Mouse (Mus musculus) embryonic facial prominence, embryonic 12.5 days (tissue): ENCODE results near the gene Plscr2. TPM values are rescaled to one million over a fixed set of nuclear protein-coding genes. Genes with fewer than 3 reads are reported as not detected.

Source experiments
- ATAC-seq: fragments of 200-750 bp; cut with Nextera tagmentation; 2 replicates; pipeline ENCODE4 v1.8.0; 2017; ENCODE audit not compliant: insufficient number of reproducible peaks, insufficient read depth, low FRiP score, low TSS enrichment
- H3K27ac ChIP-seq: fragments of 300-500 bp; sonication (generic); 2 replicates; pipeline ENCODE4 v1.5.1; 2016; ENCODE audit warnings: mild to moderate bottlenecking
- H3K27me3 ChIP-seq: fragments of 300-500 bp; sonication (generic); 2 replicates; pipeline ENCODE4 v1.6.1; 2016; ENCODE audit warnings: mild to moderate bottlenecking, moderate library complexity
- H3K36me3 ChIP-seq: fragments of 300-500 bp; sonication (generic); 2 replicates; pipeline ENCODE4 v1.6.1; 2016; ENCODE audit warnings: mild to moderate bottlenecking
- H3K4me1 ChIP-seq: fragments of 300-500 bp; sonication (generic); 2 replicates; pipeline ENCODE4 v1.6.1; 2016
- H3K4me2 ChIP-seq: fragments of 300-500 bp; sonication (generic); replicated peaks from 2 replicates; pipeline ENCODE4 v1.6.1; 2016; ENCODE audit warnings: mild to moderate bottlenecking, moderate library complexity
- H3K4me3 ChIP-seq: fragments of 300-500 bp; sonication (generic); 2 replicates; pipeline ENCODE4 v1.5.1; 2016; ENCODE audit warnings: mild to moderate bottlenecking
- H3K9ac ChIP-seq: fragments of 300-500 bp; sonication (generic); 2 replicates; pipeline ENCODE4 v1.6.1; 2016; ENCODE audit warnings: mild to moderate bottlenecking, moderate library complexity
- H3K9me3 ChIP-seq: fragments of 300-500 bp; sonication (generic); 2 replicates; pipeline ENCODE4 v1.6.1; 2016; ENCODE audit warnings: mild to moderate bottlenecking, moderate library complexity
- WGBS: fragments of 180-500 bp; shearing (Covaris S2); methylation state at CpG from one replicate; pipeline ENCODE4 v1.1.7; 2016; 5-methylcytosine and 5-hydroxymethylcytosine counted together
- polyA plus RNA-seq: library from polyadenylated mRNA; unstranded; fragments of >200 nt; fragmentation: Nextera tagmentation; extraction: Ambion mirVana; gene quantifications from 2 replicates; pipeline ENCODE4 v1.2.1, GENCODE M21; 2016

The Plscr2 gene
- polyA plus RNA-seq, 1 experiment from 2014 or later, result 0.78 TPM

GRCm38 (mm10) chr9:92253585-92254321 is 21.6 kb upstream of the Plscr2 start:
- no peaks in the 10 kb centered on the region for H3K9me3 ChIP-seq
- H3K4me1 ChIP-seq, result peaks cover 18% of the 10 kb centered on the region
- no peak overlapping the region for H3K4me2 ChIP-seq
- no peak overlapping the region for H3K27ac ChIP-seq
- no peaks in the 10 kb centered on the region for H3K27me3 ChIP-seq
- H3K9ac ChIP-seq, result no peak overlapping the region
- H3K36me3 ChIP-seq, result no peaks in the 10 kb centered on the region
- H3K4me3 ChIP-seq, result no peak overlapping the region
- no peak for ATAC-seq
- 90% methylated on average over 10 of the region's 10 CpGs for WGBS

DNA sequence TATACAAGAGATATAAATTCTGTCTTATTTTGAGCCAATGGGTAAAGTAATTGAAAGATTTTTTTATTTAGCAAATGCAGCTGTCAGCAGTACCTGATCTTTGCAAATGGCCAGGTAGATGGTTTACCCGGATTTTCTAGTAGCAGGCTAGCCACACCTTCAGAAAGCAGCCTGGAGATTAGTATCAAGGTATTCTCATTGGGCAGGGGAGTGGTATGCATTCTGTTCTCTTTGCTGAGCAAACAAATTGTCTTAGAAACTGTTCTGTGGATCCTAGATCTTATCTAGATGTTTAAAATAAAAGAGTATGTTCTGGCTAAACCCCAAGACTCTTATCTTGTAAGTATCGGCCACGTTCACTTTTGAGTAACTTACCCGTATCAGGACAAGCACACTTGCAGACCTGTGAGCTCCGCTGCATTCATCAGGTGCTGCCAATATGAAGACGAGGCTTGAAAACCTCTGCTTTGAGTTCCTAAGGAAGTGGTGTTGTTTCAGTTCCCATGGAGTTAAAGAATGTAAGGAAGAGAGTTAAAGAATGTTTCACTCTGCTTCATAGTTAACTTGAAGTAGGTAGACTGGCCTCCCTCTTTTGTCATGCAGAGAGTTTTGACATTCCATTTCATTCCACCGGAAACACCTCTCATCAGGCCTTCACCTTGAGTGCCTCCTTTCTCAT is 14.8 kb upstream of the Plscr2 start:
- no peak for ATAC-seq

GRCm38 (mm10) chr9:92265719-92266118 is 9.7 kb upstream of the Plscr2 start:
- H3K27me3 ChIP-seq, result no peaks in the 10 kb centered on the region
- no peak overlapping the region for H3K4me3 ChIP-seq
- H3K9me3 ChIP-seq, result no peaks in the 10 kb centered on the region
- H3K4me2 ChIP-seq, result no peak overlapping the region
- WGBS, result 86% methylated on average over 4 of the region's 4 CpGs
- no peaks in the 10 kb centered on the region for H3K4me1 ChIP-seq
- H3K9ac ChIP-seq, result no peak overlapping the region
- H3K27ac ChIP-seq, result no peak overlapping the region
- ATAC-seq, result no peak
- H3K36me3 ChIP-seq, result peaks cover 28% of the 10 kb centered on the region

More for the DNA sequence above, 14.8 kb upstream of the Plscr2 start:
- Histone ChIP-seq H3K4me2 (no peak overlapping the region), H3K27me3 (no peaks in the 10 kb centered on the region), H3K9me3 (no peaks in the 10 kb centered on the region), H3K4me1 (no peaks in the 10 kb centered on the region), H3K9ac (no peak overlapping the region), H3K36me3 (0 out of 2 replicates have a peak, but pooled peaks cover 10% of the 10 kb centered on the region), H3K27ac (no peak overlapping the region), H3K4me3 (no peak overlapping the region)
- WGBS, result 77% methylated on average over 7 of the region's 7 CpGs

DNA sequence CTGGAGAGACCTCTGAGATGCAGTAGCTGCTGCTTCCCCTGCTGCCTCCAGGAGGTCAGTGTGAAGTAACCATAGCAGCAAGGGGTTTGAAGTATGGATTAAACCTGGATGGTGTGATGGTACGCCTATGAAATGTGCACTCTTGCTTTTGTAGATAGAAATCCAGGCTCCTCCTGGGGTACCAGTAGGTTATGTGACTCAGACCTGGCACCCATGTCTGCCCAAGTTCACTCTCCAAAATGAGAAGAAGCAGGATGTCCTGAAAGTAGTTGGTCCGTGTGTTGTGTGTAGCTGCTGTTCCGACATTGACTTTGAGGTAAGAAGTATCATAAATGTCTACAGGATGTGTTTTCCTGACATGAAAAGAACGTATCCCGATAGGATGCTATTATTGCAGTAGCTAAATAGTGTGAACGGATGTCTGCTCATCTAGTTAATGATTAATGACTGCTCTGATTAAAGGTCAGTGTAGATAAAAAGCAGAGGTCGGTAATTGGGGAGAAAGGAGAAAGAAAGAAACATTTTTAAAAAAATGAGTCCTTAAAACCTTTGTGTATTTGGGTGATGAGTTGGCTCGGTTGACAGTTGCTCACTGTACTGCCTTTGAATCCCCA is 8.7 kb upstream of the Plscr2 start:
- no peak overlapping the region for H3K4me2 ChIP-seq
- H3K9me3 ChIP-seq, result no peaks in the 10 kb centered on the region
- WGBS, result 80% methylated on average over 8 of the region's 8 CpGs
- H3K9ac ChIP-seq, result no peak overlapping the region
- no peaks in the 10 kb centered on the region for H3K27me3 ChIP-seq
- ATAC-seq, result no peak
- peaks cover 29% of the 10 kb centered on the region for H3K36me3 ChIP-seq
- no peaks in the 10 kb centered on the region for H3K4me1 ChIP-seq
- no peak overlapping the region for H3K4me3 ChIP-seq
- H3K27ac ChIP-seq, result no peak overlapping the region

- Histone ChIP-seq H3K4me2 (no peak overlapping the region), H3K9ac (no peak overlapping the region), H3K4me3 (no peak overlapping the region), H3K27me3 (no peaks in the 10 kb centered on the region), H3K36me3 (peaks cover 29% of the 10 kb centered on the region), H3K9me3 (no peaks in the 10 kb centered on the region), H3K27ac (no peak overlapping the region), H3K4me1 (no peaks in the 10 kb centered on the region)
- no peak for ATAC-seq
- WGBS, result 76% methylated on average over 1 of the region's 1 CpGs
Observed at GRCm38 (mm10) chr9:92267732-92268131, 7.7 kb upstream of the Plscr2 start.

DNA sequence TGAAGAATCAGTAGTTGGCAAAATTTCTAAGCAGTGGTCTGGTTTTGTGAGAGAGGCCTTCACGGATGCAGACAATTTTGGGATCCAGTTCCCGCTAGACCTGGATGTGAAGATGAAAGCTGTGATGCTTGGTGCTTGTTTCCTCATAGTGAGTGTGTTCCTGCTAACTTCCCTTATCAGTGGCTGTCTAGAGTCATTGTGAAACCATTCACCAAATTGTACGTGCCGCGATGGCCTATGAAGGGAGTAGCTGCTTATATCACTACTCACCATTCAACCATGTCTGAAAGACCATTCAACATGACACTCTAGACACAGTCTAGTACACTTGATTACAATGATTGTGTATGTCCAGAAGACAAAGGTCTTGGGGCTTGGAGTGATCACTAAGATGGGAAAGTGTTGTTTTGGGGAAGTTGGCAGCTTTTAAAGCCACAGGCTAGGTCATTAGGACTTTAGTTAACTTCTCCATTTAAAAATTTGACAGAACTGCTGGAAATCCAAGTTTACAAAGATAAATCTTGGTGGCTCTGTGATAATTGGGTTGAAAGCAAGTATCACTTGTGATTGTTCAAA is 5.5 kb upstream of the Plscr2 start:
- H3K27ac ChIP-seq, result no peak overlapping the region

DNA sequence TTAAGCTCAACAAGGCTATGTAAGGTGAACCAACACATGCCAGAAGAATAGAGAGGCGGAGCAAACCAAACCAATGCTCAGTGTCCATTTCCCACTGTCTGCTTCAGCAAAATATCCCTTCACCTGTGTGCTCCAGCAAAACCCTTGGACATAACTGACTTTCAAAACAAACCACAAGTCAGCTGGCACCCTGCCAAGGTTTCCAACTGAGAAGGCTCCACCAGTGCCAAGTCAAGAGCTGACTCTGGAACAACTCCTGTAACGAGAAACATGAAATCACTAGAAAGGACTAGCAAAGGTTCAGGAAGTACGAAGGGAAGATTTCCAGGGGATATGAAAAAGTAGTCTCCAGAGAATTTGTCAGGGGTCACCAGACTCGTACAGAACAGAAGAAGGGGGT is 4.5 kb upstream of the Plscr2 start:
- H3K9me3 ChIP-seq, result no peaks in the 10 kb centered on the region
- 45% methylated on average over 4 of the region's 4 CpGs for WGBS
- H3K36me3 ChIP-seq, result peaks cover 29% of the 10 kb centered on the region
- no peak overlapping the region for H3K9ac ChIP-seq
- no peak for ATAC-seq
- H3K4me1 ChIP-seq, result 0 out of 2 replicates have a peak, but pooled peaks cover 8% of the 10 kb centered on the region
- H3K27me3 ChIP-seq, result no peaks in the 10 kb centered on the region
- H3K27ac ChIP-seq, result no peak overlapping the region
- H3K4me3 ChIP-seq, result no peak overlapping the region
- H3K4me2 ChIP-seq, result no peak overlapping the region

More for the DNA sequence above, 5.5 kb upstream of the Plscr2 start:
- H3K9ac ChIP-seq, result no peak overlapping the region
- no peaks in the 10 kb centered on the region for H3K4me1 ChIP-seq
- H3K4me2 ChIP-seq, result no peak overlapping the region
- H3K4me3 ChIP-seq, result no peak overlapping the region
- H3K36me3 ChIP-seq, result peaks cover 29% of the 10 kb centered on the region
- no peaks in the 10 kb centered on the region for H3K27me3 ChIP-seq
- no peaks in the 10 kb centered on the region for H3K9me3 ChIP-seq
- 94% methylated on average over 5 of the region's 5 CpGs for WGBS
- ATAC-seq, result no peak

GRCm38 (mm10) chr9:92272650-92273049 is 2.8 kb upstream of the Plscr2 start:
- 86% methylated on average over 4 of the region's 4 CpGs for WGBS

GRCm38 (mm10) chr9:92273271-92273670 is 2.1 kb upstream of the Plscr2 start:
- no peak for ATAC-seq
- Histone ChIP-seq H3K27me3 (no peaks in the 10 kb centered on the region), H3K36me3 (peaks cover 14% of the 10 kb centered on the region), H3K4me3 (no peak overlapping the region), H3K4me1 (0 out of 2 replicates have a peak, but pooled peaks cover 12% of the 10 kb centered on the region), H3K4me2 (no peak overlapping the region), H3K27ac (no peak overlapping the region), H3K9ac (no peak overlapping the region), H3K9me3 (no peaks in the 10 kb centered on the region)
- 84% methylated on average over 2 of the region's 2 CpGs for WGBS

More at GRCm38 (mm10) chr9:92272650-92273049, 2.8 kb upstream of the Plscr2 start:
- ATAC-seq, result no peak
- Histone ChIP-seq H3K27me3 (no peaks in the 10 kb centered on the region), H3K4me3 (no peak overlapping the region), H3K27ac (no peak overlapping the region), H3K4me1 (0 out of 2 replicates have a peak, but pooled peaks cover 12% of the 10 kb centered on the region), H3K4me2 (no peak overlapping the region), H3K36me3 (peaks cover 20% of the 10 kb centered on the region), H3K9ac (no peak overlapping the region), H3K9me3 (no peaks in the 10 kb centered on the region)

DNA sequence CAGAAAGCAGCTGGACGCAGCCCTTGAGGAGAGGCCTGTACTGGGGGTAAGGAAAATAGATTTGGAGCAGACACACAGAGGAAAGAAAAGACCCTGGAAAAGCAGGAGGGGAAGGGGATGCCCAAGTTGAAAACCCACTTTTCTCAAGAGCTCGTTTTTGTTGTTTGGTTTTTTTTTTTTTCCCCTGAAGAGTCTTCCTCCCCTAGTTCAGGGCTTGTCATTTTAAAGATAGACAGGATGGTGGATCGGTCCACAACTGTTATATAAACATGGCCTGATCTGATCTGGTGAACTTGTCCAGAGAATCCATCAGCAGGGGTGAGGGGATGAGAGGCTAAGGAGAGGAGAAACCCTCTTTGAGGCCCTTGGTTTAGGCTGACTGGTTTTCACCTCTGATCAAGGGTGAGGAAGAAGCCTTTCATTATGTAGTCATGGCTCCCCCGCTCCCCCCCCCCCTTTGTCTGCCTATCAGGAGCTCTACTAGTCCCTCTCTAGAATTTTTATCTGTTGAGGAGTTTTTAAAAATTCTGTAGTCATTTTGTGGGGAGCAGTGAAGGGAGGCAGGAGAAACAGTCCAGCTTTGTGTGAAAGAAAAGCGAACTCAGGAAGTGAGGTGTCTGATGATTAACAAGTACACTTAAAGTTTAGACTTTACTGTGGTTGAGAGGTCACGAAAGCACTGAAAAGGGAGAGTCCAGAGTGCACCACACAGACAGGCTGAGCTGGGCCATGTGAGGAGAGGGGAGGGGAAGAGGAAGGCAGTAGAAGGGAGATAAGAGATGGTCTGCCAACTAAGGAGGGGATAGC is 1.2 kb upstream of the Plscr2 start:
- H3K9me3 ChIP-seq, result no peaks in the 10 kb centered on the region
- no peak overlapping the region for H3K4me2 ChIP-seq
- H3K27ac ChIP-seq, result no peak overlapping the region; the same call in 1 of the 2 replicates
- no peak for ATAC-seq
- WGBS, result 69% methylated on average over 6 of the region's 6 CpGs
- H3K27me3 ChIP-seq, result no peaks in the 10 kb centered on the region
- H3K9ac ChIP-seq, result no peak overlapping the region
- peaks cover 12% of the 10 kb centered on the region for H3K36me3 ChIP-seq
- no peak overlapping the region for H3K4me3 ChIP-seq
- H3K4me1 ChIP-seq, result 0 out of 2 replicates have a peak, but pooled peaks cover 12% of the 10 kb centered on the region

DNA sequence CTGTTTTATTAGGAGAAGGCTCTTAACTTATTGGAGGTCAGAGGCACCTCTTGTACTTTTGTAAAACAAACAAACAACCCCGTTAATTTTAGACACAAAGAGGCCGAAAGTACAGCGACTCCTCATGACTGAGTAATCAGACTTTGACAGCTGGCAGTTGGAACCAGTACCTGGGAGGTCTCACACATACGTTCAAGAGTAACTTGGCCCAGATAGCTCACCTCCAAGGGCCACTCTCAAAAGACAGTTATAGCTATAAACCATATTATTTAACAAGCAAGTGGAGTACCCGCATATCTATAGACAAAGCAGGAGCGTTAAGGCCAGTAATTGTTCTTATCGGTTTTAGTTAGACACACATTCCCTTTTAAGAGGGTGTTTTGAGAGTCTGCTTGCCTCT is 958 bp downstream of the Plscr2 start:
- Histone ChIP-seq H3K9me3 (no peaks in the 10 kb centered on the region), H3K27me3 (no peaks in the 10 kb centered on the region), H3K4me3 (no peak overlapping the region), H3K4me2 (no peak overlapping the region), H3K36me3 (no peaks in the 10 kb centered on the region), H3K4me1 (0 out of 2 replicates have a peak, but pooled peaks cover 12% of the 10 kb centered on the region), H3K9ac (no peak overlapping the region), H3K27ac (no peak overlapping the region)
- ATAC-seq, result no peak
- 75% methylated on average over 7 of the region's 7 CpGs for WGBS
